Mouse (Mus musculus) left cerebral cortex, adult 2 months (tissue): ENCODE results near the gene Sema7a. TPM values are rescaled to one million over a fixed set of nuclear protein-coding genes. Genes with fewer than 3 reads are reported as not detected.

Experiments
- DNase-seq, 2 experiments: peaks; one replicate each; pipeline ENCODE4 v3.0.0; 2021 to 2022; ENCODE audit warnings: low spot score in 2 of 2, mixed read lengths in 1 of 2; ENCODE audit errors: extremely low spot score in 1 of 2
- H3K27ac ChIP-seq: fragments of 200-600 bp; 2 replicates; pipeline ENCODE4 v1.8.1; 2022
- H3K4me3 ChIP-seq: fragments of 200-600 bp; 2 replicates; pipeline ENCODE4 v1.8.1; 2022
- CTCF ChIP-seq: fragments of 200-600 bp; IDR thresholded peaks from 2 replicates; pipeline ENCODE4 v1.8.1; 2022; ENCODE audit warnings: antibody characterized with exemption, mild to moderate bottlenecking, moderate library complexity
- intact Hi-C: fragments of 180-260 bp; cut with DNase I; formaldehyde crosslinking; loops from one replicate; pipeline ENCODE4 v1.15.1; 2025
- total RNA-seq, 2 experiments: library from RNA; stranded (reverse); gene quantifications; 2 replicates each; pipeline ENCODE4 v1.2.3; 2021

The Sema7a gene
- total RNA-seq, 2 experiments from 2014 or later = 151 to 160 TPM

DNA sequence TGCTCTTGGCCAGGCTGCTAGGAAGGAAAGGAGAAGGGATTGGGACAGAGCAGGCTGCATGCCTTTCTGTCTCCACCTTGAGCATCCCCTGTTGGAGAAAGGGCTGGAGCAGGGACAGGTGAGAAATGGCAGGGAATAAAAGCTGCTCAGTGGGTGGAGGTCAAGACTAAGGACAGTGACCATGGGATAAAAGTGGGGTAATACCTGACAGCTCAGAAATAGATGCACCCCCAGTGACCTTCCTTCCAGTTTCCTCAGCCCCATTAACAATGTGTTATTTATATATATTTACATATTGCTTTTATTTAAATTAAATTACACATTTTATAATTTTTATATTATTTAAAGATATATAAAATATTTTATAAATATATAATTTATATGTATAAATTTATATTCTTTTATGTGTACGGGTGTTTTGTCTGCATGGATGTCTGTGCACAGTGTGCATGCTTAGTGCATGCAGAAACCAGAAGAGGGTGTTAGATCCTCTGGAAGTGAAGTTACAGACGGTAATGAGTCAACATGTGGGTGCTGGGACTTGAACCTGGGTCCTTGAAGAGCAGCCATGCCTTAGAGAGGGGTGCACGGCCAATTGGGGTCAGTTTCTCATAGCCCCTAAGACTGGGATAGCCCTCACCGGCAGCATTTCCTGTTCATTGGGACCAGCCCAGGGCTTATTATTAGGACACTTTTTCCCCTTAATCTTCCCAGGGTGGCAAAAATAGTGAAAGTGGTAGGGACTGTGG lies 23.5 kb downstream of the Sema7a start:
- intact Hi-C loops = no loop called here
- no peak overlapping the region for H3K4me3 ChIP-seq
- no peak for DNase-seq
- TF ChIP-seq CTCF = no peak
- H3K27ac ChIP-seq = peak overlapping the region; percentile 88

DNA sequence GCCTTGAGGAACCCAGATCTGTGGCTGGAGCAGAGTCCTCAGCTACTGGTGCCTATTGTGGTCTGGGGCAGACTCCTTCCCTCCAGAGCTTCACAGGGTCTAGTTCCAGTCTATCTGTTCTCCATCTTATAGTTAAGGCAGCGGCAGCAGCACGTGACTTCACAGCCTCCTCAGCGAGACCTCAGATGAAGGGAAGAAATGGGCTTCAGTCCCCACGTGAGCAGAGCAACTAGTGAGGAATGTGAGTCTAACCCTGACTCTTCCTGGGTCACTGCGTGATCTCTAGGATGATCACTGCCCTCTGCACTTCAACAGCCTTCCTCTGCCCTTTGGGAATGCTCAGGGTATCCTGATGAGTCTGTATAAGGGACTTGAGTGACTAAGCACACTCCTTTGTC lies 24.1 kb downstream of the Sema7a start:
- Histone ChIP-seq H3K4me3 (no peak overlapping the region), H3K27ac (peak overlapping the region; percentile 88)
- intact Hi-C loops = no loop called here
- DNase-seq = no peak
- no peak for TF ChIP-seq CTCF

- peak in 1 of 2 experiments; percentile 10 for DNase-seq
- peak overlapping the region; percentile 88 for H3K27ac ChIP-seq
- intact Hi-C loops = no loop called here
- TF ChIP-seq CTCF = no peak
- no peak overlapping the region for H3K4me3 ChIP-seq
These were observed 24.8 kb downstream of the Sema7a start for GRCm38 (mm10) chr9:57964528-57965250.

GRCm38 (mm10) chr9:57965281-57966185 lies 25.6 kb downstream of the Sema7a start:
- intact Hi-C loops = loop anchor here (2.0 kb wide), 1 partner anchor 19 kb away; no protein-coding TSS in a partner anchor
- H3K4me3 ChIP-seq = no peak overlapping the region
- peak overlapping the region; percentile 88 for H3K27ac ChIP-seq
- no peak for TF ChIP-seq CTCF
- peak in 1 of 2 experiments; percentile 41 for DNase-seq

DNA sequence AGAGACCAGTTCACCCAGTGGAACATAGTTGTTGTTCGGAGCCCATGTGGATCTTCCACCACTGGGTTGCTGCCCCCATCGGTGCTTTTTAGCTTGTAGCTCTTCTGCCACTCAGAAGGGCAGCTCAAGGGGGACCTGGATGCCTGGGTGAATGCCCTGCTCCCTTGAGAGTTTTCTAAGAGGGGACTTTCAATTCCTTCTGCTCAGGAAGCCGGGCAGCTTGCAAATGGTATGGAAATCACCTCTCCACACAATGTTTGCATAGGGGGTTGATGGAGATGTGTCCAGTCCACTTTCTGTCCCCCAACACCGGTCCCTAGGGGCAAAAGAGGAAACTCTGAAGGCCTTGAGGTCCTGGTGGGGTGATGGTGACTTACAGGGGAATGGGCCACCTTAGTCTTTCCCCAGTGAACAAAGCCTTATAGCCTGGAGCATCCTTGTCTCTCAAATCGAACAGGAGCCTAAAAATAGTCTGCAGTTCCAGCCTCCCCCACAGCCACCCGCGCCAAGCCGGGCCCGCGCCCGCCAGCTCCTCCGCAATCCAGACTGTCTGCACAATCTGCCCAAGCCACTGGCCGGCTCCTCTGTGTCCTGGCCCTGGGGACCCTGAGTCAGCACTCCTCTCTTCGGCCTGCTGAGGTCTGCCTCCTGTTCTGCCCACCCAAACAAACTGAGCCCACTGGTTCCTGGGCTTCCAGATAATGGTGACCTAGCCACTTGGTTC lies 27.5 kb downstream of the Sema7a start:
- Histone ChIP-seq H3K27ac (peak overlapping the region; percentile 88), H3K4me3 (no peak overlapping the region)
- peak; percentile 65 to 76 for DNase-seq
- TF ChIP-seq CTCF = no peak; the same call in 1 of the 2 replicates
- intact Hi-C loops = loop anchor here (2.0 kb wide), 1 partner anchor 17 kb away; no protein-coding TSS in a partner anchor

- Histone ChIP-seq H3K27ac (peak overlapping the region; percentile 88), H3K4me3 (no peak overlapping the region)
- peak in 1 of 2 experiments; percentile 11 for DNase-seq
- no peak; the same call in 1 of the 2 replicates for TF ChIP-seq CTCF
- intact Hi-C loops = no loop called here
These were observed 28.4 kb downstream of the Sema7a start for GRCm38 (mm10) chr9:57968166-57968771.

DNA sequence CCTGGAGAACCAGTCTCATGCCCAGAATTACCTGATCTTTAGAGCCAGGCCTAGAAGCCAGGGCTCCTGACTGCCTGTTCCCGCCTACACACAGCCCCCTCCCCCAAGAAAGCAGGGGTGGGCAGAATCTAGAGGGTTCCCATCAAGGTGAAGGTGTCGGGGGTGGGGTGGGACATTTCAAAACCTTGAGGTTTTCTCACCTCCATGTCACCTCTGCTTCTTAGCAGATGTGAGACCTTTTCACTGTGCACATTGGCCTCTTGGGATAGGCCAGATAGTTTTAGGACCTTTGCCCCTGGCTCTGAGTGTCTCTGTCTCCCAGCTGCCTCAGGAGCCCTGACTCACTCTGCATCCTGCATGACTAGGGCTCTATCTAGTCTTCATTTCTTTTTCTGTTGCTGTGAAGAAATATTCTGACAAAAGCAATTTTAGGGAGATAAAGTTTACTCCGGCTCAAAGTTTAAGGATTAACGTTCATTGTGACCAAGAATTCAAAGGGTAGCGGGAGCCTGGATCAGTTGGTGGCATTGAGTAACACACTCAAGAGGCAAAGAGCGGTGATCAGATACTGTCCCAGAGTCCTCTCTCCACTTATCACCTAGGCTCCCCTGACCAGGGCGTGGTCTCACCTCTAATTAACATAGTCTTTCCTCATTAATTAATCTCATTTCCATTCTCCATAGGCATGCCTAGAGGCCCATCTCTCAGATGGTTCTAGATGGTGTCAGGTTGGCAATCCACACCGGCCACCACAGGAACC lies 29.1 kb downstream of the Sema7a start:
- Histone ChIP-seq H3K4me3 (no peak overlapping the region), H3K27ac (peak overlapping the region; percentile 22; the same call in 1 of the 2 replicates)
- no peak for DNase-seq
- intact Hi-C loops = no loop called here
- no peak for TF ChIP-seq CTCF

GRCm38 (mm10) chr9:57969736-57970495 lies 30.0 kb downstream of the Sema7a start:
- H3K27ac ChIP-seq = peak overlapping the region; percentile 22; the same call in 1 of the 2 replicates
- intact Hi-C loops = no loop called here
- DNase-seq = no peak
- no peak overlapping the region for H3K4me3 ChIP-seq
- TF ChIP-seq CTCF = no peak

GRCm38 (mm10) chr9:57971413-57971812 lies 31.5 kb downstream of the Sema7a start:
- intact Hi-C loops = no loop called here
- H3K4me3 ChIP-seq = no peak overlapping the region
- DNase-seq = no peak
- TF ChIP-seq CTCF = no peak
- peak overlapping the region; percentile 36; the same call in 1 of the 2 replicates for H3K27ac ChIP-seq
